Mouse (Mus musculus): Measurements from ENCODE around the gene Stk10.

DNA sequence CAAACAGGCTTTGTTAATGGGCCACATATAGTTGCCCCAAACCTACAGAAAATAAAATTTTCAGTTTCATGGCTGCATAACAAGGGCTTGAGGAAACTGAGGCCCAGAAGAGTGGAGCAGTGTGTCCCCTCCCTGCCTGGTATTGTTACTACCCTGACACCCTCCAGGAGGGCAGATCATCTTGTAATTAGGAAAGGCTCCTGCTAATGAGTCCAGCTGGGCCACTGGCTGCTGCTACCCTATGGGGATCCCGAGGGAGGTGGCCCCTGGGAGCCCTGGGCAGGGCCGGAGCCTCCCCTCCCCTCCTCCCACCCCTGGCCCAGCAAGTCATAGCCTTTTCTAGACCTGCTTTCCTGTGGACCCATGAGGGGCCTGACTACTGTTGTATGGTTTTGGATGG lies 47.9 kb downstream of the Stk10 start:
- no peak for TF ChIP-seq POLR2A (IDR thresholded peaks at IDR 0.05; ENCODE audit: insufficient read depth, low read length)
- no peak for TF ChIP-seq CTCF (IDR thresholded peaks at IDR 0.05; ENCODE audit: low read depth, low read length)
